Mouse (Mus musculus) neural tube, embryonic 12.5 days (tissue): Measurements from ENCODE around the gene Atp2b1. TPM values are rescaled to one million over a fixed set of nuclear protein-coding genes. Genes with fewer than 3 reads are reported as not detected.

Experiments
- ATAC-seq: fragments of 200-750 bp; cut with Nextera tagmentation; 2 replicates; pipeline ENCODE4 v1.8.0; 2017; ENCODE audit warnings: low read depth, mild to moderate bottlenecking, moderate TSS enrichment, moderate library complexity; ENCODE audit not compliant: low FRiP score
- H3K27ac ChIP-seq: fragments of 300-500 bp; sonication (generic); 2 replicates; pipeline ENCODE4 v1.5.1; 2016
- H3K27me3 ChIP-seq: fragments of 300-500 bp; sonication (generic); replicated peaks from 2 replicates; pipeline ENCODE4 v1.6.1; 2016; ENCODE audit warnings: mild to moderate bottlenecking
- H3K36me3 ChIP-seq: fragments of 300-500 bp; sonication (generic); 2 replicates; pipeline ENCODE4 v1.6.1; 2016; ENCODE audit warnings: mild to moderate bottlenecking
- H3K4me1 ChIP-seq: fragments of 300-500 bp; sonication (generic); 2 replicates; pipeline ENCODE4 v1.6.1; 2016
- H3K4me2 ChIP-seq: fragments of 300-500 bp; sonication (generic); replicated peaks from 2 replicates; pipeline ENCODE4 v1.6.1; 2016; ENCODE audit warnings: mild to moderate bottlenecking
- H3K4me3 ChIP-seq: fragments of 300-500 bp; sonication (generic); 2 replicates; pipeline ENCODE4 v1.5.1; 2016
- H3K9ac ChIP-seq: fragments of 300-500 bp; sonication (generic); 2 replicates; pipeline ENCODE4 v1.6.1; 2016; ENCODE audit warnings: mild to moderate bottlenecking
- H3K9me3 ChIP-seq: fragments of 300-500 bp; sonication (generic); 2 replicates; pipeline ENCODE4 v1.6.1; 2016; ENCODE audit warnings: mild to moderate bottlenecking
- WGBS: fragments of 180-500 bp; shearing (Covaris S2); methylation state at CpG from one replicate; pipeline ENCODE4 v1.1.7; 2016; 5-methylcytosine and 5-hydroxymethylcytosine counted together
- polyA plus RNA-seq: library from polyadenylated mRNA; unstranded; fragments of >200 nt; fragmentation: Nextera tagmentation; extraction: Ambion mirVana; gene quantifications from 2 replicates; pipeline ENCODE4 v1.2.1, GENCODE M21; 2016

Gene Atp2b1
- polyA plus RNA-seq = 194 and 225 TPM in 2 replicates

DNA sequence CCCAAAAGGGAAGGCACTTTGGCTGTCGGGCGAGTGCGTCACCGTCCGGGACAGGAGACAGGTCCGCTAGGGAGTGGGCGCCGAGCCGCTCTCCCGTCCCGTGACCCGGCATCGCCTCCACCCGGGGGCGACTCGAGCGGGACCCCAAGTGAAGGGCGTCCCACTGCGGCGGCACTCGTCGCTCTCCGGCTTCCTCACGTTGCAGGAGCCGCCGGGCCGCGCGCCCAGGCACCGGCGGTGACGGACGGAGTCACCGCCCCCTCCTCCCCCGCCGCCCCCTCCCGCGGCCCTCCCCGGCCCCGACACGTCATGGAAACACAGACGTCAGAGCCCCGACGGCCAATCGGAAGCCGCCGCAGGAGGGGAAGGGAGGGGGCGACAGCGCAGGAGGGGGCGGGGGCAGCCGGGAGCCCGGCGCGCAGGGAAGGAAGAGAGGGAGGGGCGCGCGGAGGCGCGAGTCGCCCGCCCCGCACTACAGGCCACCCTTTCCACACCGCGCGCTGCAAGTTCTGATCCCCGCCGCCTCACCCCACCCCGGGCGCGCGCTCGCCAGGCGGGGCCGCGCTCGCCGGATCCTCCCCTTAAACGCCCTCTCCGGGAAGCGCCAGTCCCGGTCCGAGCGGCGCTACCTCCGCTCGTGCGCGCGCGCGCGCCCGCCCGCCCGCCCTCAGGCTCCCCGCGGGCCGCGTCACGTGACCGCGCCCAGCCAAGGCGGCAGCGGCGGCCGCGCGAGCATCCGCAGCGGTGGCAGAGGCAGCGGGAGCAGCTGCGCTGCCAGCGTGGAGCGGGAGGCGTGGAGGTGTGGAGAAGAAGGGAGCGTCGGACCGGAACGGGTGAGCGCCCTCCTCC is at the start of gene Atp2b1:
Gene Atp2b1, plus strand, starts transcription at position 446 of the 849 bp plus-strand sequence.
- ATAC-seq = peak; percentile 93
- no peaks in the 10 kb centered on the region for H3K27me3 ChIP-seq
- H3K9me3 ChIP-seq = no peaks in the 10 kb centered on the region
- H3K4me3 ChIP-seq = peak within 1 kb of the TSS; percentile 97
- no peaks in the 10 kb centered on the region for H3K36me3 ChIP-seq
- peak within 1 kb of the TSS; percentile 96 for H3K9ac ChIP-seq
- H3K4me2 ChIP-seq = peak within 1 kb of the TSS; percentile 96
- H3K27ac ChIP-seq = peak within 1 kb of the TSS; percentile 98
- WGBS = under 1% methylated on average over 107 of the region's 120 CpGs
- 0 out of 2 replicates have a peak, but pooled peaks cover 3% of the 10 kb centered on the region for H3K4me1 ChIP-seq

- H3K9me3 ChIP-seq = no peaks in the 10 kb centered on the region
- no peak overlapping the region for H3K27ac ChIP-seq
- no peak for ATAC-seq
- H3K4me3 ChIP-seq = no peak overlapping the region
- H3K4me2 ChIP-seq = no peak overlapping the region
- no peaks in the 10 kb centered on the region for H3K27me3 ChIP-seq
- H3K9ac ChIP-seq = no peak overlapping the region
- no peaks in the 10 kb centered on the region for H3K36me3 ChIP-seq
- 86% methylated on average over 3 of the region's 3 CpGs for WGBS
- no peaks in the 10 kb centered on the region for H3K4me1 ChIP-seq
These were observed 49.4 kb upstream of the Atp2b1 start for GRCm38 (mm10) chr10:98864851-98865250.

DNA sequence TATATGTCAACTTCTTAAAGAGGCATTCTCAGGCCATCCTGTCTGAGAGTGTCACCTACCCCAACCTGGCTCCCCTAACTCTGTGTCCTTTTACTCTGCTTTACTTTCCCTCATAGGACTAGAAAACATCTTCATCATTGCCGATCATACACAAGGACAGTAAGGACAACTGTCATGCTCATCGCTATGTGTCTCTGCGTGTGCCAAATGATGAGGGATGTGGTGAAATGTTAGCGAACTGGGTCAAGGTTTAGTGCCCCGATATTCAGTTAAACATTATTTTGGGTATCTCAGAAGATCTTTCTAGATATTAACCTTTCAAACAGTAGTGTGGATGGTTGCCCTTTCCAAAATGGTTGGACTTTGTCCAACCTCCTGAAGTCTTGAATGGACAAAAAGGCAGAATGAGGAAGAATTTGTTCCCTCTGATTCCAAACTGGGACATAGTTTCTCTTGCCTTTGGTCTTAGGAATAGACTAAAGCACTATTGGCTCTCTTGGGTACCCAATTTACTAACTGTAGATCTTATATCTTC is 47.3 kb upstream of the Atp2b1 start:
- Histone ChIP-seq H3K9me3 (no peaks in the 10 kb centered on the region), H3K27me3 (no peaks in the 10 kb centered on the region), H3K27ac (no peak overlapping the region), H3K4me1 (no peaks in the 10 kb centered on the region), H3K4me2 (no peak overlapping the region), H3K36me3 (no peaks in the 10 kb centered on the region), H3K4me3 (no peak overlapping the region), H3K9ac (no peak overlapping the region)
- WGBS = 96% methylated on average over 5 of the region's 5 CpGs
- ATAC-seq = no peak

DNA sequence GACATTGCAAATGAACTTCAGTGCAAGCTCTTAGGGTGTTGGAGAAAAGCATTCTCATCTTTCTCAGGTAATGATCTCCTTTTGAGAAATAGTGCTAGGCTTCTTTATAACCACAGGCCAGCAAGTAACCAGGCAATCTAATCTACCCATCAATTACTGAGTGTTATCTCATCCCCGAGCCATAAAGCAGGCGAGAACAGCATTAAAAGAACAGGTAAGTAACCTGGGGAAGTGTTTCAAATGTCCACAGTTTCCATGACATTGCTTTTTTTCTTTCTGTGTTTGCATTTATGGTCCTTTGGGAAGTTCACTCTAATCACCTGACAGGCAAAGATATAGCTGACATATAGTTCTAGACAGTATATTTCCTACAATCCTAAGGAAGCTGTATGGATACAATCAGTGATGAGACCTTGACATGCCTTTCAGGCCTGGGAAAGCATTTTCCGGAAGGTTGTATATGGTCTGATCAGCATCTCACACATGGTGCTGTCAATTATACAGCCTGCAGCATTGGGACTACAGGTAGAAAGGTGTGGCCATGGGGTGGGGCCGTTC is 45.8 kb upstream of the Atp2b1 start:
- Histone ChIP-seq H3K27ac (no peak overlapping the region), H3K4me2 (no peak overlapping the region), H3K9ac (no peak overlapping the region), H3K36me3 (no peaks in the 10 kb centered on the region), H3K27me3 (no peaks in the 10 kb centered on the region), H3K4me3 (no peak overlapping the region), H3K9me3 (no peaks in the 10 kb centered on the region), H3K4me1 (no peaks in the 10 kb centered on the region)
- 83% methylated on average over 4 of the region's 4 CpGs for WGBS
- ATAC-seq = no peak

- Histone ChIP-seq H3K36me3 (no peaks in the 10 kb centered on the region), H3K27ac (no peak overlapping the region), H3K4me3 (no peak overlapping the region), H3K4me1 (no peaks in the 10 kb centered on the region), H3K9ac (no peak overlapping the region), H3K9me3 (no peaks in the 10 kb centered on the region), H3K27me3 (no peaks in the 10 kb centered on the region), H3K4me2 (no peak overlapping the region)
- ATAC-seq = no peak
- 65% methylated on average over 3 of the region's 3 CpGs for WGBS
These were observed 36.4 kb upstream of the Atp2b1 start for GRCm38 (mm10) chr10:98877855-98878254.

GRCm38 (mm10) chr10:98878636-98879035 is 35.6 kb upstream of the Atp2b1 start:
- no peak for ATAC-seq
- no peaks in the 10 kb centered on the region for H3K4me1 ChIP-seq
- H3K4me3 ChIP-seq = no peak overlapping the region
- no peaks in the 10 kb centered on the region for H3K27me3 ChIP-seq
- no peaks in the 10 kb centered on the region for H3K9me3 ChIP-seq
- no peak overlapping the region for H3K27ac ChIP-seq
- no peak overlapping the region for H3K9ac ChIP-seq
- 75% methylated on average over 2 of the region's 2 CpGs for WGBS
- no peak overlapping the region for H3K4me2 ChIP-seq
- no peaks in the 10 kb centered on the region for H3K36me3 ChIP-seq

DNA sequence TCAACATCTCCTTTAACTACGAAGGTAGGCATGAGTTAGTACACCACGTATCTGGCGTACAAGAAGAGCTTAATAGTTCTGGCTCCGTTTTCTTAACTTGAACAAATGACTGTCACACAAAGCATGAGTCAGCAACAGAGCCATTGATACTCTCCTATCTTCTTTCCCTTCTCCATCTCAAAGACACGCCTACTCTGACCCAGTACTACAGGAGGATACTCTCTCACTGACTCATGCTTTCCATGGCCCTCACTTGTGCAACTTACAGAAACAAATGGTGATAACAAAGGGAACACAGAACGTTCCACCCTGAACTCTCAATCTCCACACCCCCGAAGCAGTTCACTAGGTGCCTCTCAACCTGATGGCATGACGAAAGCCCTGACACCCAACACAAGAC is 34.1 kb upstream of the Atp2b1 start:
- Histone ChIP-seq H3K4me1 (no peaks in the 10 kb centered on the region), H3K27me3 (no peaks in the 10 kb centered on the region), H3K36me3 (no peaks in the 10 kb centered on the region), H3K27ac (no peak overlapping the region), H3K9me3 (no peaks in the 10 kb centered on the region), H3K4me2 (no peak overlapping the region), H3K4me3 (no peak overlapping the region), H3K9ac (no peak overlapping the region)
- no peak for ATAC-seq
- WGBS = 92% methylated on average over 8 of the region's 8 CpGs

DNA sequence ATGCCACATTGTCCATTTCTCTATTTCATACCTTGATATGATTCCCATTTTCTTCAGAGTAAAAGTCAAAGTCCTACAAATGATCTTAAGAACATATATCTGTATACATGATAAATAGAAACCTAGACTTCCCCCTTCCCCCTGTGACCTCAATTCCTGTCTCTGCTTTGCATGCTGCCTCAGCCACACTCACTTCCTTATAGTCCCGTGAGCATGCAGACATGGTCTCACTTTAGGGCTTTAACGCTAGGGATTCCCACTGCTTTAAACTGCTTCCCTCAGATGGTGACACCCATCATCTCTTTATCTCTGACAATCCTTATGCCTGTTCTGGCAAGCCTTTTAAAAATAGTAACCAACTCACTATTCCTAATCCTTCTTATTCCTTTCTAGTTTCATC is 33.5 kb upstream of the Atp2b1 start:
- no peak overlapping the region for H3K4me3 ChIP-seq
- ATAC-seq = no peak
- H3K9me3 ChIP-seq = no peaks in the 10 kb centered on the region
- no peaks in the 10 kb centered on the region for H3K27me3 ChIP-seq
- no peak overlapping the region for H3K9ac ChIP-seq
- H3K4me2 ChIP-seq = no peak overlapping the region
- H3K4me1 ChIP-seq = no peaks in the 10 kb centered on the region
- 80% methylated on average over 2 of the region's 2 CpGs for WGBS
- H3K27ac ChIP-seq = no peak overlapping the region
- no peaks in the 10 kb centered on the region for H3K36me3 ChIP-seq

DNA sequence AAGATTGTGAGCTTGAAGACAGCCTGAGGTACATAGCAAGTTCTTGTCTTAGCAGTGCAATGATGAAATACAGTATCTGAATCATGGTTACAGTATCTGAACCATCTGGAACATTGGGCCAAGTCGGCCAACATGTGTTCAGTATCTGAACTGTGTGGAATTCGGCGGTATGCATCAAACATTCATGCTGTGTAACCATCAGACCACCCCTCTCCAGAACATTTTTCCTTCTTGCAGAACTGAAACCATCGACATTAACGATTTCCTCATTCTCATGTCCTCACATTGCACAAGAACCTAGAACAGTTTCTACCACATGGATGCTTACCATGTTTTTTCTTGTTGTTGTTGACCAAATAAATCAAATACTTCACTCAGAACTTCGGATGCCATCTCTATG is 32.7 kb upstream of the Atp2b1 start:
- H3K27ac ChIP-seq = no peak overlapping the region
- H3K4me3 ChIP-seq = no peak overlapping the region
- no peaks in the 10 kb centered on the region for H3K9me3 ChIP-seq
- no peaks in the 10 kb centered on the region for H3K27me3 ChIP-seq
- WGBS = 91% methylated on average over 6 of the region's 6 CpGs
- no peaks in the 10 kb centered on the region for H3K4me1 ChIP-seq
- no peak overlapping the region for H3K4me2 ChIP-seq
- no peak for ATAC-seq
- H3K9ac ChIP-seq = no peak overlapping the region
- H3K36me3 ChIP-seq = no peaks in the 10 kb centered on the region

- 92% methylated on average over 5 of the region's 5 CpGs for WGBS
- no peaks in the 10 kb centered on the region for H3K36me3 ChIP-seq
- no peak overlapping the region for H3K4me2 ChIP-seq
- no peak overlapping the region for H3K27ac ChIP-seq
- H3K4me1 ChIP-seq = no peaks in the 10 kb centered on the region
- H3K9ac ChIP-seq = no peak overlapping the region
- H3K27me3 ChIP-seq = no peaks in the 10 kb centered on the region
- no peaks in the 10 kb centered on the region for H3K9me3 ChIP-seq
- H3K4me3 ChIP-seq = no peak overlapping the region
- ATAC-seq = no peak
These were observed 31.6 kb upstream of the Atp2b1 start for GRCm38 (mm10) chr10:98882587-98882986.

DNA sequence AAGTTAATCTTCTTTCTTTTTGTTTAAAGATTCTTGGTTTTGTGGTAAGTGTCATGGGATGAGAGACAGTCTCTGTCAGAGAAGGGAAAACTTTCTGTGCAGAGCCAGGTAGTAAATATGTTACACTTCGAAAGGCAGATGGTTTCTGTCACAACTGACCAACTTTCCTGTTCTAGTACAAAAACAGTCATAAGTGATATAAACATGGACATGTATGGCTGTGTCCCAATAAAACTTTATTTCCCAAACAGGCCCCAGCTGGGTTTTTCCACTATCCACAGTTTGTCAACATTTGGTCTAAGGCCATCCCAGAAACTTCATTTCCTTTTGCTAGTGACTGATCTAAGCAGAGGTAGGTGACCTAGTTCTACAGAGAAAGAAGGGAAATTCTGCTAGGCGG is 29.8 kb upstream of the Atp2b1 start:
- Histone ChIP-seq H3K27ac (no peak overlapping the region), H3K4me3 (no peak overlapping the region), H3K4me1 (no peaks in the 10 kb centered on the region), H3K27me3 (no peaks in the 10 kb centered on the region), H3K9ac (no peak overlapping the region), H3K36me3 (no peaks in the 10 kb centered on the region), H3K4me2 (no peak overlapping the region), H3K9me3 (no peaks in the 10 kb centered on the region)
- 79% methylated on average over 2 of the region's 2 CpGs for WGBS
- ATAC-seq = no peak

- WGBS = 94% methylated on average over 3 of the region's 3 CpGs
- Histone ChIP-seq H3K27ac (no peak overlapping the region), H3K9me3 (no peaks in the 10 kb centered on the region), H3K4me1 (no peaks in the 10 kb centered on the region), H3K4me3 (no peak overlapping the region), H3K9ac (no peak overlapping the region), H3K27me3 (no peaks in the 10 kb centered on the region), H3K36me3 (no peaks in the 10 kb centered on the region), H3K4me2 (no peak overlapping the region)
- no peak for ATAC-seq
These were observed 27.4 kb upstream of the Atp2b1 start for GRCm38 (mm10) chr10:98886770-98887271.
